Mouse (Mus musculus) adrenal gland, postnatal 4 days (tissue): ENCODE results near the gene Gm10471. TPM values are rescaled to one million over a fixed set of nuclear protein-coding genes. Genes with fewer than 3 reads are reported as not detected.
"Not testable (repeated sequence)": the region's sequence is repeated elsewhere in the genome, so short reads cannot be mapped to it uniquely, and the experiment has no call there.

Experiments
- DNase-seq, 2 experiments: peaks; one replicate each; pipeline ENCODE4 v3.0.0; 2021 to 2022; ENCODE audit warnings: low spot score in 2 of 2, mixed read lengths in 2 of 2
- long read RNA-seq, 2 experiments: library from polyadenylated mRNA; stranded (forward); transcript quantifications; one replicate each; pipeline ENCODE4 v2.0.0; 2021
- total RNA-seq, 2 experiments: library from RNA; stranded (reverse); gene quantifications; 2 replicates each; pipeline ENCODE4 v1.2.3; 2021

Gm10471 gene
- not detected for total RNA-seq
- long read RNA-seq, experiment 1: 0 reads
- long read RNA-seq, experiment 2: 0 reads

GRCm38 (mm10) chr5:26089191-26089590, at the start of gene Gm10471:
Gm10471 (minus strand) TSS chr5:26089291.
- DNase-seq: not testable (repeated sequence)

GRCm38 (mm10) chr5:26121321-26121720, 32.2 kb upstream of the Gm10471 start, which contains the start of gene Gm10220:
Gm10220 (minus strand) TSS chr5:26121421.
- not testable (repeated sequence) for DNase-seq

- DNase-seq: not testable (repeated sequence)
Measured at GRCm38 (mm10) chr5:26105262-26105661, 16.2 kb upstream of the Gm10471 start, which contains the start of gene 5031410I06Rik. 5031410I06Rik (minus strand) TSS chr5:26105362.

- not testable (repeated sequence) for DNase-seq
Measured at GRCm38 (mm10) chr5:26079023-26079422, 10.1 kb downstream of the Gm10471 start.

- DNase-seq: no peak
Measured at GRCm38 (mm10) chr5:26070716-26071115, 18.4 kb downstream of the Gm10471 start.

GRCm38 (mm10) chr5:26058481-26058880, 30.6 kb downstream of the Gm10471 start, which contains the start of gene Gm7347:
Gm7347 (minus strand) TSS chr5:26058581.
- DNase-seq: not testable (repeated sequence)

GRCm38 (mm10) chr5:26039458-26039857, 49.6 kb downstream of the Gm10471 start, which contains the start of gene Speer4a:
Speer4a (minus strand) TSS chr5:26039558.
- not testable (repeated sequence) for DNase-seq

Other genes with a start within 250 kb of the Gm10471 start
- gene Gm21663, start 146.9 kb downstream of the Gm10471 start, total RNA-seq: not detected
- not detected for gene Gm21671, start 134.9 kb downstream of the Gm10471 start, total RNA-seq
- gene Gm21680, start 116.6 kb downstream of the Gm10471 start, total RNA-seq: not detected
- not detected for gene Gm21698, start 100.6 kb downstream of the Gm10471 start, total RNA-seq
- gene Gm1979, start 84.5 kb downstream of the Gm10471 start, total RNA-seq: not detected
- not detected for gene Gm5862, start 66.4 kb downstream of the Gm10471 start, total RNA-seq
- gene Speer4a, start 49.7 kb downstream of the Gm10471 start, total RNA-seq: under 1 TPM; 0.08 to 0.14 TPM
- not detected for gene Gm7347, start 30.7 kb downstream of the Gm10471 start, total RNA-seq
- gene 5031410I06Rik, start 16.1 kb upstream of the Gm10471 start, total RNA-seq: not detected
- gene Gm10220, start 32.1 kb upstream of the Gm10471 start, total RNA-seq: not detected
- gene Gm7361, start 168.4 kb upstream of the Gm10471 start, total RNA-seq: under 1 TPM; 0.45 to 0.50 TPM